Mouse (Mus musculus): ENCODE results near the gene Fam208b.

Gene Fam208b

GRCm38 (mm10) chr13:3610795-3611438 lies at the start of gene Fam208b:
Gene Fam208b, minus strand, starts transcription at chr13:3611108.
- TF ChIP-seq GATA4 (IDR thresholded peaks at IDR 0.05; ENCODE audit: insufficient replicate concordance, low read length), result no peak; the same call in 1 of the 2 replicates

DNA sequence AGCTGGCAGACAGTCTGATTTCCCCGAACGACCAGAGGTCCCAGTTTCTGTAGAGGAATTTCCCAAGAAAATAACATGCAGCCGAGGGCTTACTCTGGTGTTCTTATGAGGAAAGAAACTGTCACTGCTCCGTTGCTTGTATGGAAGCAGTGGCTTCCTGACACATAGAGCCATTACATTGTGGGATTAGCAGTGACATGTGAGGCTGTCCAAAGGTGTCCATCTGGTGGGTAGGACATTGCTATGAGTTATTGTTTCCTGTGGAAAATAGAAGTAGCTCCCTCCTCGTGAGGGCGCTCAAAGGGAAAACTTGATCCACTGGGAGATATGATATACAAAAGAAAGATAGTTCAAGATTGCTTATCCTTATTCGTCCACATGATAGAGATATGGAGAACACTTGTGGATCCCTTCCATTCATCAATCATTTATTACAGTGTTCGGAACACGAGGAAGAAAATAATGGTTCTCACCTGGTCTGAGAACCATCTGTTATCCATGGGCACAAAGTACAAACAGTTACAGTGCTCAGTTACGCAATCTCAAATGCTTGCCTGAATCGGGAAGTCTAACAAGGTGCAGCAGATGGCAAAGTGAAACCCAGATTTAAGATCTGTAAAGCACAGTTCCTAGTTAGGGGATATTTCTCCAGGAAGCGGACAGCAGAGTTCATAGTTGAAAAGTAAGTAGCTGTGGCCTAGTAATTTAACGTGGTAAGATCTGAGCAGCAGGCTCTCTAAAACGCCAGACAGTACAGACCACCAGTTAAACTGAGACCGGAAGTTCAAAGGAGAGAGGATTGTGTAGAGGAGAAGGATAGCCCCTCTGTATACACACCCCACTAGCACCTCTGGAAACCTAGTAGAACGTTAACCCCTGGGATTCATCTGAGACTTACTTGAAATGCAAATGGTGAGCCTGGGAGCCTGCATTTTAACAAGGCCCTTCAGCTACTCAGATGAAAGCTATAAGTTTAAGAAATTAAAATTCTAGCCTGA lies 48.6 kb upstream of the Fam208b start:
- peak; percentile 31; the same call in 1 of the 2 replicates for TF ChIP-seq GATA4 (IDR thresholded peaks at IDR 0.05; ENCODE audit: insufficient replicate concordance, low read length)

DNA sequence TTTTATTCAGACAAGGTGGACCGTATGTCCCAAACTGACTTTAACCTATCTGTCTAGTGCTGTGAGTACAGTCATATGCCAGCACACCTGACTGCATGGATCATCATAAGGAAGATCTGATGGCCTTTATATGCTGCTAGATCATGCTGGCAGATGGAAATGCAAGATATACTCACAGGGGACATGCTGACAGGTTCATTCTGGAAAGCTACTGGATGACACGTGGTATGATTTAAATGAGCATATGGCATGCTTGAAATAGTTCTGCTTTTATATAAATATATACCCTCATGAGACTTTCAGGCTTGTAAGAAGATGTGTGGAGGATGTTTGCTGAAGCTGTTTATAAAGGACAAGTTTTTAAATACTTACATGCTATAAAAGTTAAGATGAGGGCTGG lies 43.5 kb upstream of the Fam208b start:
- TF ChIP-seq GATA4 (IDR thresholded peaks at IDR 0.05; ENCODE audit: insufficient replicate concordance, low read length), result no peak

DNA sequence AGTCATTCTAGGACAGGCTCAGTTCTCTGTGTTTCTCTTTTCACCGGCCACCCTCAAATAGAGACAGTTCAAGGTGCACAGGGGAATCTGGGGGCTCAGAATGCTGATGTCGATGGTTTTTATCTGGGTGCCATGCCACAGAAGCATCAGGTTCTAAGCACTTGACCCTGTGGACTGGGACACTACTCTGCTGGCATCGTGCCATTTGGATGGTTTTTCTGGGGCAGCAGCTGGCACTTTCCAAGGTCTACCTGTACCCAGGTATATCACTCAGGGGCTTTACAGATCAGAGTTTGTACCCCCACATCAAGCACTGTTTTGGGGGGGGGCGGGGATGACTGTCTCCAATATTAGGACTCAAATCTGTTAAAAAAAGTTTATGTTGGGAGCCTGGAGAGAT lies 39.7 kb upstream of the Fam208b start:
- TF ChIP-seq GATA4 (IDR thresholded peaks at IDR 0.05; ENCODE audit: insufficient replicate concordance, low read length), result no peak

DNA sequence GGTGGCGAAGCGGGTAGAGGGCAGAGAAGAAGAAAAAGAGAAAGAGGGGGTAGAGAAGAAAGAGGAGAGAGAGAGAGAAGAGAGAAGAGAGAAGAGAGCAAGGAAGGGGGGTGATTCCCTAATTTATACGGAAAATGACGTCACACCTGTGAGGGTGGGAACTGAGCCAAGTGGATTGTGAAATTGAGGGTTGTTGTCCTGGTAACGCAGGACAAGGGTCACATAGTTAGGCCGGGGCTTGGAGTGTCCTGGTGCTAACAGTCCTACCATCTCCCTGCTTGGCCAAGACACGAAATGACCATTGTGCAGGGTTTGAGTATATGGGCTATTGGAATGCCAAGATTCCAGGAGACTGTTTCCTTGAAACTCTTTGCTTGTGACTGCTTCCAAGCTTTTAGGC lies 35.7 kb upstream of the Fam208b start:
- no peak for TF ChIP-seq GATA4 (IDR thresholded peaks at IDR 0.05; ENCODE audit: insufficient replicate concordance, low read length)

- TF ChIP-seq GATA4 (IDR thresholded peaks at IDR 0.05; ENCODE audit: insufficient replicate concordance, low read length), result no peak
Observed at GRCm38 (mm10) chr13:3645919-3646318, 35.0 kb upstream of the Fam208b start.

DNA sequence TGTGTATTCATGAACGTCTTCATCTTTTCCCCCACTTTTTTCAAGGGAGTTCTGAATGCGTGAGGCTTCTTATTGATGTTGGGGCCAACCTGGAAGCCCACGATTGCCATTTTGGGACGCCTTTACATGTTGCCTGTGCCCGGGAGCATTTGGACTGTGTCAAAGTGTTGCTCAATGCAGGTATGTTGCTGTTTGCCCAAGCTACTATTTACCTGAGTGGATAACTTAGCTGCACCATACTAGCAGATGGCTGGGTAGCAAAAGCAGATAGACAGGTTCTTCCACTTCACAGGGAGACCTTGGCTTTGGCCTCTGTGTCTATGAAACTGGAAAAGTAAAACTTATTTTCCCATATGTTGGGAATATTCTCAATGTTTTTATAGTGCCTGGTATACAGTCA lies 34.0 kb upstream of the Fam208b start:
- no peak for TF ChIP-seq GATA4 (IDR thresholded peaks at IDR 0.05; ENCODE audit: insufficient replicate concordance, low read length)

DNA sequence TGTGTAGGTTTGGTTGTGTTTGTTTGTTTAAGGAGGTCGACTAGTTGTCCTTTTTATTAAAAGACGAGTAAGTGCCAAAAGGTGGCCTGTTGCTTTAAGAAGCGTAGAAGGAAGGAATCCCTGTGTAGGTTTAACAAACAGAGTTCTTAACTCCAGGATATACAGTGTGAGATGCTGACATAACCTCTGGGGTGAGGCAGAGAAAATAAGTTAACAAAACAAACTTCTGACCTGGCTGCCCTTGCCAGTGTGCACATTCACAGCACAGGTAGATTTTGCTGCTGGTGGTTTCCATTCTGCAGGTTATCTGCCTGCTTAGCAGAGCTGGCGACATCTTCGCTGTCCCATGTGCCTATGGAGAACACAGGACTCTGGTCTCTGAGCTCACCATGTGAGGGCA lies 31.6 kb upstream of the Fam208b start:
- no peak for TF ChIP-seq GATA4 (IDR thresholded peaks at IDR 0.05; ENCODE audit: insufficient replicate concordance, low read length)

DNA sequence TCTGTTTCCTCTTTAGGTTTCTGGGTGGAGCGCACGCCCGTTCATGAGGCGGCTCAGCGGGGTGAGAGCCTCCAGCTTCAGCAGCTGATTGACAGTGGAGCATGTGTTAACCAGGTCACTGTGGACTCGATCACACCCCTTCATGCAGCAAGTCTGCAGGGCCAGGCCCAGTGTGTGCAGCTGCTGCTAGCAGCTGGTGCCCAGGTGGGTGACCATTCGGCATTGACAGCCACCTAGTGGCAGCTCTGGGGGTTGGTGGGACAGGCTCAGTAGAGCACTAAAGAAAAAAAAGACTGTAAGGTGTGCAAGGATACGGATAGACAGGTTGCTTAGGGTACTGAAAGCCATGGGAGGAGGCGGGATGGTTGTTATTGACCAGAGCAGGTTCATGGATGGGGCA lies 31.1 kb upstream of the Fam208b start:
- no peak for TF ChIP-seq GATA4 (IDR thresholded peaks at IDR 0.05; ENCODE audit: insufficient replicate concordance, low read length)

- TF ChIP-seq GATA4 (IDR thresholded peaks at IDR 0.05; ENCODE audit: insufficient replicate concordance, low read length), result no peak
Observed at GRCm38 (mm10) chr13:3636797-3637196, 25.9 kb upstream of the Fam208b start.

- no peak for TF ChIP-seq GATA4 (IDR thresholded peaks at IDR 0.05; ENCODE audit: insufficient replicate concordance, low read length)
Observed at GRCm38 (mm10) chr13:3635076-3635475, 24.2 kb upstream of the Fam208b start.

DNA sequence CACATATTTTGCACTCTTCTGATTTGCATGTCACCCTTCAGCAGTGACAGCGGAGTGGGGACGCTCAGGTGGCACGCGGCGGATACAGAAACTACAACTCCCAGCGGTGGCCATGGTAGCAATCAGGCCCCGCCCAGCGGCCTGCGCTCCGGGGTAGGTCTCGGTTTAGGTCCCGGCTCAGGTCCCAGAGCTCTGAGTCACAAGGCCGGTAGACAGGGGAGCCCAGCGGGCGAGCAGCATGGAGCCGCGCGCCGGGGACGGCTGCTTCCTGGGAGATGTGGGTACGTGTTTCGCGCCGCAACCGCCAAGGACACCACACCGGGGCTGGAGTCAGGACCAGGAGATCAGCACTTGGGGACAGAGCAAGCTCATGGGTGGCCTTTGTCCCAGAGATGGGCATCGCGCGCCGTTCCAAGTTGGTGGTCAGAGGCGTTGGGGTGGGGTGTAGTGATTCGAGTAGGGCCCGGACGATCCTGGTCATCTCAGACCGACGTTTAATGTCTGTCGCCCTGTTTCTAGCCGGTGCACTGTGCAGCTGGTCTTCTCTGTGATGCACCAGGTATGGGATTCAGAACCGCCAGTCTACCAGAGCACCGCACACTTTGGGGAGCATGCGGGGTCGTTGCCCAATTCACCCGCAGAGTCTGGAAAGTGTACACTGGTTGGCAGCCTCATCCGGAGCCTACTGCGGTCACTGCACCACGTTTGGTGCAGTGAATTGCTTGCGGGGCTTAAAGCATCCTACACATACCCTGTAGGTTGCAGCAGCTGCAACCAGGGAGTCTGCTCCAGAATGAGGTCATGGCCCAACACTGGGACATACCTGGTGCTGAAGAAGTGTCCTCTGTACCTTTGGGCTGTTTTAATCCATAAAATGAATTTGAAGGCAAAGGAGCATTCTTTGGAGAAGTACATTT lies 23.2 kb upstream of the Fam208b start, which contains the start of gene Asb13:
Gene Asb13 (plus strand): TSS at position 138 of the 917 bp plus-strand sequence.
- TF ChIP-seq GATA4 (IDR thresholded peaks at IDR 0.05; ENCODE audit: insufficient replicate concordance, low read length), result peak; percentile 30; the same call in 1 of the 2 replicates

DNA sequence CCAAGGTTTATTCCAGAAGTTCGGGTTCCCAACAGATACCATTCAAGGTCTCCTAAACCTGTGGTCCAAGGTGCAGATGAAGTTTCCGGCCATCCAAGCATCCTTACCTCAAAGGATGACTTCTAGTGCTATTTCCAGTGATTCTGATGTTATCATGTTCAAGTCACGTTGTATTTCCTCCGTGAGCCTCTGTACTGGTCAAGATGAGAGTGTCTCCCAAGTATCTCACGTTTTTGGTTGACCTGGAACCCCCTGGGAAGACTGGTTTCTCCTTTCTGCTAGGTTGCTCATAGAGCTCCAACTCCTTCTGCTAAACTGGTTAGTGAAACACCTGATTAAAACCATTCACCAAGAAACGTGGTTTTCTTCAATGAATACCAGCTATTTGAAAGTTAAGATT lies 22.2 kb upstream of the Fam208b start:
- no peak for TF ChIP-seq GATA4 (IDR thresholded peaks at IDR 0.05; ENCODE audit: insufficient replicate concordance, low read length)

DNA sequence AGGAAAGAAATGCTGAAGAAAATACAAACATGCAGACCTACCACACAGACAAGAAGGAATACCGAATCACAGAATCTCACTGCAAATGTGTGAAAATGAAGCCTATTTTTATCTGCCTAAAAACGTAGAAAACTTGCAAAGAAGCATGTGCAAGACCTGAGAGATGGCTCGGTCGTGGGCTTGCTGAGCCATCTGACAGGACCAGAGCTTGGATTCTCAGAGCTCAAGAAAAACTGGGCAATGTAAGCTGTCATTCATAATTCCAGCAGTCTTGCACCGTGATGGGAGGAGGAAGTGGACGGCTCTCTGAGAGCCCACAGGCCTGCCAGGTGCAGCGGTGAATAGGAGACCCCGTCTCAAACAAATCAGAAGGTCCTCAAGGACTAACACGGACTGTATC lies 21.6 kb upstream of the Fam208b start:
- no peak for TF ChIP-seq GATA4 (IDR thresholded peaks at IDR 0.05; ENCODE audit: insufficient replicate concordance, low read length)

GRCm38 (mm10) chr13:3628102-3628501 lies 17.2 kb upstream of the Fam208b start:
- no peak for TF ChIP-seq GATA4 (IDR thresholded peaks at IDR 0.05; ENCODE audit: insufficient replicate concordance, low read length)
